Mouse (Mus musculus) splenic B cell, adult 2 months (primary cell): ENCODE measurements at regions not wholly inside any gene's neighbourhood (a gene's known extent, or its start where the extent isn't known, plus 50 kb on each side); places are given as distances from the start of the nearest gene placed in this dataset.

Experiments
- DNase-seq: peaks from one replicate; pipeline ENCODE4 v3.0.0-alpha.2; 2011; ENCODE audit warnings: low read depth, low spot score
- H3K27me3 ChIP-seq: 2 replicates; pipeline ENCODE4 v1.6.1; 2012; ENCODE audit warnings: mild to moderate bottlenecking, low read length, moderate library complexity, mixed read lengths; ENCODE audit not compliant: control insufficient read depth, poor library complexity, insufficient read depth, severe bottlenecking
- H3K36me3 ChIP-seq: 2 replicates; pipeline ENCODE4 v1.6.1; 2012; ENCODE audit warnings: mild to moderate bottlenecking, low read length, moderate library complexity, mixed read lengths; ENCODE audit not compliant: control insufficient read depth, poor library complexity, insufficient read depth, severe bottlenecking

DNA sequence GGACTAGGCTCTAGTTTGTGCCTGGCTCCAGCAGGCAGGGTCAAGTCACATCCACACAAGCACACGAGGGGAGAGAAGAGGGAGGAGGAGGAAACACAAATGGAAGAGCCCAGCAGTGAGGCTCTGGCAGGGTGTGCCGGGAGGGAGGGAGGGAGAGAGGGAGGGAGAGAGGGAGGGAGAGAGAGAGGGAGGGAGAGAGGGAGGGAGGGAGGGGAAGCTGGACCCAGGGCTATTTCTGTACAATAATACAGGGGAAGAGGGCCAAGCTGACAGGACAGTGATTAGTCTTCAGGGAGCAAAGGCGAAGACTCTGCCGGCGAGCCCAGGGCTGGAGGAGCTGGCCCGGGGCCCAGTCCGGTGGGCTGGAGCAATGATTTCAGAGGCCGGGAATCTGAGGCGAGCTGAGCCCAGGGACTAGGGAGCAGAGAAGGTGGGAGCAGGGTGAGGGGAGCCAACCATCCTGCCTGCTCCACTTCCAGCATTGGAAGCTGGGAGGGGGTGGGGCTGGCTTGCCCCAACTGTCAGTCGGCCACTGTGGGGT, 155.6 kb downstream of the Efnb1 start:
- no peak for DNase-seq
- H3K27me3 ChIP-seq, result no peaks in the 10 kb centered on the region

DNA sequence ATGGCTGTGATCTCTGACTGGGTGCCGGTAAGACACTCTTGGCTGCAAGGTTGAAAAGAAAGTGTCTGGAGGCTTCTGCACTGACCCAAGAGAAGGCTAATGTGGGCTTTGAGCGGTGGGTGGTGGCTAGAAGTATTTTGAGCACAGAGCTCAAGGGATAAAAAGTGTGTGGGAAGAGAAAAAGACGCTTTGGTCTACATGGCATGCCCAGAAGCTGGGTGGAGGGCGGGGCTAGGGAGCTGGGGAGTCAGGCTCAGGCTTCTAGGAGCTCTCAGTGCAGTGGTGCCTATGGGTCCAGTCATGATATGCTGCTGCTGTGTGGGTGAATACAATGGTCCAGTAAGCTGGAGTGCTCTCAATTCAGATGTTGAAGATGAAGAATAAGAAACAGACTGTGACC, 152.1 kb downstream of the Efnb1 start:
- H3K27me3 ChIP-seq, result no peaks in the 10 kb centered on the region
- no peaks in the 10 kb centered on the region for H3K36me3 ChIP-seq
- no peak for DNase-seq

More for the DNA sequence above, 155.6 kb downstream of the Efnb1 start:
- no peaks in the 10 kb centered on the region for H3K36me3 ChIP-seq

DNA sequence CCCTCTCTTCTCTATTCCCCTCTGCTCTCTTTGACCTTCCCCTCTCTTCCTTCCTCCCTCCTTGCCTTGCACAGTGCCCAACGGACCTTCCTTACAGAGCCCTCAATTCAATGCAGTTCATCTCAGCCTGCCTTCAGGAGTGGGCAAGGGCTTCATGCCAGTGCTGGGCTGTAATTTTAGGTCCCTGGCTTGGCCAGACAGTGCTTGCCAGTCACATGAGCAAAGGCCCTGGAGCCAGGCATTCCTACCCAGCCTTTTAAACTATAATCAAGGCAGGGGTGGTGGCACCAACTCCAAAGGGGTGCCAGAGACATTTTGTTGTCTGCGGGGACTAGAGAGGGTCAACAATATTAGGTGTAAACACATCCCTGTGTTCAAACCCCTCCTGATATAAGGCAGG, 150.9 kb downstream of the Efnb1 start:
- no peak for DNase-seq
- no peaks in the 10 kb centered on the region for H3K27me3 ChIP-seq
- H3K36me3 ChIP-seq, result no peaks in the 10 kb centered on the region

DNA sequence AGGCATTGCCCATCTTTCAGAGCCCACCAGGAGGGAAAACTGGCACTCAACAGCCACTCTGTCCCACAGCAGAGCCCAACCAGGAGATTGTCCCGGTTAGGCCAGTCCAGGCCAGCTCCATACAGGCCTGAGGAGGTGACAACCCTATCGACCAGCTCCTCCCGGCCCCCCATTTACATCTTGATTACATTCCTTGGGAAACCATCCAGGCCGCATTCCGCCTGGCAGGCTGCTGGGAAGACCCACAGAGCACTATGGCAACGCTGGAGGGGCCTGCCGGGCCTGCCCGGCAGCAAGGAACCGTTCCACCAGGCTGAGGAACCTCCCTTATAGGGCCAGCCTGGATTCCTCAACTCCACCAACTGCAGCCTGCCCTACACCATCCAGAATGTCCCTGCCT, 149.7 kb downstream of the Efnb1 start:
- Histone ChIP-seq H3K27me3 (no peaks in the 10 kb centered on the region), H3K36me3 (no peaks in the 10 kb centered on the region)
- DNase-seq, result no peak

DNA sequence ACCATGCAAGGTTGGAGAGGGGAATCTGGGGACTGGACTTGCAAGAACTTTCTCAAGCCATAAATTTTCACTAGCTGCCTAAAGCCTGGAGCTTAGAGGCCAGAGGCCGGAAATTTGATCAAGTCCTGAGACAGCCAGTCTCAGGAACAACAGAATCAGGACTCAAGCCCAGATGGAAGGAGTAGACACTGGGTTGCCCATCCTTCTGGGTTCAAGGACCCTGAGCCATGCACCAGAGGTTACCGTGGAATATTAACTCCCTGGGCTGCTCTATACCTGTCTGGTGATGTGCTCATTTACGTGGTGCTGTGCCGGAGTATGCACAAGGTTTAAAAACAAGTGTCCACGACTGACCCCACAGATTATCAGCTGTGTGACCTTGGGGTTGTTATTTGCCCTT, 145.1 kb downstream of the Efnb1 start:
- no peaks in the 10 kb centered on the region for H3K27me3 ChIP-seq
- H3K36me3 ChIP-seq, result no peaks in the 10 kb centered on the region
- DNase-seq, result no peak

DNA sequence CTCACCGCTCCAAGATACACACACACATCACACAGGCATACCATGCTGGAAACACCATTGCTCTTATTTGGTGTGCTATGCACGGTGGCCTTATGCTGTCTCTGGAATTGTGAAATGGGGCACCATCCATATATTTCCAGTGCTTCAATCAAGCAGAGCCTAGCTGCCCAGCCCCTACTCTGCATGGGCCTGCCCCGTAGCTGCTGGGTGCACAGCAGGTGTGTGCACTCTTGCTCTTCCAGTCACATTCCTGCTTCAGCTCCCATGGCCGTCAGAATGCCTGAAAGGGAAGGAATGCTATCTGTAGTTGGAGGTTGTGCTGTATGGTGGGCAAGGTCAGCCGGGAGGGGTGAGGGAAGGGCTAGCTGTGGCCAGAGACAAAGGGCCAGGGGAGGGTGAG, 144.6 kb downstream of the Efnb1 start:
- H3K27me3 ChIP-seq, result no peaks in the 10 kb centered on the region
- no peak for DNase-seq
- no peaks in the 10 kb centered on the region for H3K36me3 ChIP-seq

DNA sequence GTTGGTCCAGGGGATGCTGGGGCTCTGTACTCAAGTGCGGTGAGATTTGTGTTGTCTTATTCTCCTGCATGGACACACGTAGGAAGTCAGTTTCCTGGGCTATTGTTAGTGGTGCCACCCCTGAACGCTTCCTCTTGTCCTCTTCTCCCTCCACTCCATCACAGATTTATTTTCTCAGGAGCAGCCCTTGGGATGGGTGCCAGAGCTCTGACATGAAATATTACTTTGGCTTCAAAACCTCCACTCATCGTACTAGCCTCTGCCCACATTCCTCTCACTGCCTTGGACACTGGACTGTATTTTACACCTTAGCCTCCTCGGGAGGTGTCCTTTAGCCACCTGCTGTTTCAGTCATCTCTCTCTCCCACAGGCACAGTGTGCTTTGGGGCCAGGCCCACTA, 139.6 kb downstream of the Efnb1 start:
- no peak for DNase-seq
- no peaks in the 10 kb centered on the region for H3K36me3 ChIP-seq
- no peaks in the 10 kb centered on the region for H3K27me3 ChIP-seq

DNA sequence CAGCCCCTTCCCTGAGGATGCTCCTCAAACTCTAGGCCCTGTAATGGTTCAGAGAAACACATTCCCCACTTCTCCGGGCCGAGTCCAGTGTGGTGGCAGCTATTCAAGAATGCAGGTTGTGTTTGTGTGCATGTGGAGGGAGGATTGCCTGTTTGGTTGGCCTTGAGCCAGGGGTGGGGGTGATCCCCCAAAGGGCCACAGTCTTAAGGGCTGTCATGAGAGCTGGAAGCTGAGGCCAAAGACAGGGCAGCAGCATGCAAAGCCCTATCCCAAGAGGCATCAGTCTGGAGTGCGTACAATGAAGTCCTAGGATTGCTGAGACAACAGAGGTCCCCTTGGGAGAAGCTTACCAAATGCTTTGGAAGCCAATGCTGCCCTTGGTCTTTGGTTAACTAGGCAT, 136.0 kb downstream of the Efnb1 start:
- DNase-seq, result no peak
- Histone ChIP-seq H3K36me3 (no peaks in the 10 kb centered on the region), H3K27me3 (no peaks in the 10 kb centered on the region)

DNA sequence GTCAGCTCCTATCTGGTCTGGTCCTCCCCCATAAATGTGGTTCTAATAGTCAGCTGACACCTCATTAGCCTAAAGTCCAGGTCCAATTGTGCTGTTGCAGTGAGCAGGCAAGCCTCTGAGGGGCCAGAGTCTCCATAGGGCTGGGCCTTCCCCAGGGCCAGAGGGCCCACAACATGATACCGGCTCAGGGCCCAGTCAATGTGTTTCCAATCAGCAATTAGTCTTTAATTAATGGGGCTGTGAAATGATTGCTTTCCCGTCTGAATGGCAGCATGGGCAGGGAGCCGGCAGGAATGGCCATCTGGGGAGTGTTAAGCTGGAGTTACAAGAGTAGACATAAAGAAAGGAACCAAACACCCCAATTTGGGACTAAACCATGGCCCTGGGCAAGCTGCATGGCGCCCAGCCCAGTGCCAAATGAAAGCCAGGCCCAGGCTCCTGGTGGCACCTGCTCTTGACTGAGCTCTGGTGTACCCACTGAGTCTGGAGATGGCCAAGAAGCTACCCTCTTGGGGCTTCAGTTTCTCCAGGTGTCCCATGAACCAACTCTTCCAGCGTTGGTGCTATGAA, 113.2 kb downstream of the Efnb1 start:
- H3K27me3 ChIP-seq, result no peaks in the 10 kb centered on the region
- DNase-seq, result no peak
- H3K36me3 ChIP-seq, result no peaks in the 10 kb centered on the region

DNA sequence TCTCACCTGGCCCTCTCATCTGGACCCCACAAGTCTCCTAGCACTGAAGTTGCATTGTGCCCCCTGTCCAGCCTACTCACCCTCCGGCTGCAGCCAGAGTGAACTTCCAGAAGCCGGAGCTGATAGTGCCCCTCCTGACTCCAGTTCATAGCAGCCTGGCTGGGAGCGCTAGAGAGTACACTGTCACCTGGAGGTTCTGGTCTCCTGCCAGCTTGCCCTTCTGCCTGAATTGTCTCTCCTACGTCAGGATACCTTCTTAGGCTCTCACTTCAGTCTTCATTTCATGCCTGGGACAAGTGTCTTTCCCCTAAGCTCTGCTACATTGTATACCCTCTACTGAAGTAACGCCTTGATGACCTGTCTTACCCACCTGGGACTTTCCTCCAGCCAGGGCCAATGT, 112.3 kb downstream of the Efnb1 start:
- Histone ChIP-seq H3K36me3 (no peaks in the 10 kb centered on the region), H3K27me3 (no peaks in the 10 kb centered on the region)
- DNase-seq, result no peak

DNA sequence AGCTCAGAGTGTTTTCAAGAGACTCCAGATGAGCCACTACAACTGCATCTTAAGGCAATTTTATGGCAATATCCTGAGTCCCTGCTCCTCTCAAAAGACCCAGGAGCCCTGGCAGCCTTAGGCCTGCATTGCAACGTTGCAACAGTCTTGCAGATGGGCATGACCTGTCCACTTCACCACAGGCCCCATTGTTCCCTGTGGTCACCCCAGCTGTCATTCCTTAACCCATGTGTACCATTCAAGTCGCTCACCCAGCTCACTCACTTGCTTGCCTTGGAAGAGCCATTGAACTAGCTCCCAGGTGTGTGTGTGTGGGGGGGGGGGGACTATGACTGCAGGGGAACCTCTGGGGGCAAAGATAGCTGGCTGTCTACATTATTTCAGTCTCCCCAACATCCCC, 110.8 kb downstream of the Efnb1 start:
- DNase-seq, result no peak
- Histone ChIP-seq H3K27me3 (no peaks in the 10 kb centered on the region), H3K36me3 (no peaks in the 10 kb centered on the region)

DNA sequence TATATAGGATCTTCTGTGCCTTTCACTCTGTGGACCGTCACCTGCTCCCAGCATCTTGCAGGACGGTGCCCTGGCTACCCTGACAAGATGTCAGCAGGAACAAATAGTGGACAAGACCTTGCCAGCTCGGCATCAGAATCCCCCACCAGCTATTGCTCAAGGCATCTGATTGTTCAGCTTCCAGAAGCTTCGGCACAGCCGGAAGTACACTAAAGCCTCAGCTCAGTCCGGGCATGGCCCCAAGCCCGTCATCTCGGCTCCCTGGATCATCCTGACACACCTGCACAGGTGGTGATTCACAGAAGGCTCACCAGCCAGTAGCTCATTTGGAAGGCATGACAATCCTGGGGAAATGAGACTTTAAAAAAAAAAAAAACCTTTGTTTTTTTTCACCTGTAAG, 110.1 kb downstream of the Efnb1 start:
- DNase-seq, result no peak
- Histone ChIP-seq H3K36me3 (no peaks in the 10 kb centered on the region), H3K27me3 (no peaks in the 10 kb centered on the region)

DNA sequence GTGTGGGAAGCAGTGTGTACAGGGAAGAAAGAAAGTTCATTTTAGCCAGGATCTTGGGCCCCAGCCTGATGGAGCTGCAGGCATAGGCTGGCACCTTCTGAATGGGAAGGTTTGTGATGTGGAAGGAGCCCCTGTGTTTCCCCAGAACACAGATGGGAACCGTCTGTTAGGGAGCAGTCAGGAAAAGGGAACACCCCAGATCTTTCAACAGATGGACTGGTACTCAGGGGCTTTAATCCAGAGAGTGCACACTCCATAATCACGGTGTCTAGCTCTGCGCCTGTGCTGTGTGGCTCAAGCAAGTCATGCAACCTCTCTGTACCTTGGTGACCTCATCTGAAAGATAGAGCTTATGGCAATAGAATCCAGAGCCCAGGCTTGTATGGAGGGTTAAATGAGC, 109.6 kb downstream of the Efnb1 start:
- H3K36me3 ChIP-seq, result no peaks in the 10 kb centered on the region
- DNase-seq, result no peak
- H3K27me3 ChIP-seq, result no peaks in the 10 kb centered on the region

DNA sequence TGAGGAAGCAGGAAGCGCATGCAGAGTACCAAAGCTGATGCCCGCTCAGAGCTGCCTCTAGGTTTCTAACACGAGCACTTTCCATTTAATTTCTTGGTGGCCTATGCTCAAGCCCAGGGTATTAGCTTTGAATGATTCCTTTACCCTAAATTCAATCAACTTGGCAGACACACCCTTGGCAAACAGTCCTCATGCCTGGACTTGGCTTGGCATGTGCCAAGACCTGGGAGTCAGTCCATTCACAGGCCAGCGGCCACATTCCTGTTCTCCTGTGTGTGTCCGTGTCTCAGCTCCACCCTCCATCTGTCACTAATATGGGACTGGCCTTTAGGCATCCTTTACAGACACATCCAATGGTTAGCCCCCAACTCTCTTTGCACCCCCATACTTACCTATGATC, 107.3 kb downstream of the Efnb1 start:
- no peaks in the 10 kb centered on the region for H3K36me3 ChIP-seq
- DNase-seq, result no peak
- H3K27me3 ChIP-seq, result no peaks in the 10 kb centered on the region

DNA sequence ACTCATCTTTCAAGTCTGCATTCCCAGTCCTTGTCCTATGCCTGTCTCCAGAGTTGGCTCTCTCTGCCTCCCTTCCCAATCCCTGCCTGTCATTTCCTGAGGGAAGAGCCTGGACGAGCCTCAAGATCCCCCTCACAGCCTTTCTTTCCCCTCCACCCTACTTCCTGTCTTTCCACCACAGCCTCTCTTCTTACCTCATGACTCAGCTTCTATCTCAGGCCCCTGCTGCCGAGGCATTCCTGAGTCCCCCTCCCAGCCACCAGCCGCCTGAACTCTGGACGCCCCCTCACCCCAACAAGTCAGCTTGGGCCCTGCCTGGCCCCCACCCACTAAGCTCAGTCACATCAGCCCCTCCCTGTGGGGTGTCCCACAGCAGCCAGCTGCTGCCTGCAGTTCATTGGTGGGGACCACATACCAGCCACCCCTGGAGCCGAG, 105.8 kb downstream of the Efnb1 start:
- Histone ChIP-seq H3K36me3 (no peaks in the 10 kb centered on the region), H3K27me3 (no peaks in the 10 kb centered on the region)
- DNase-seq, result no peak

DNA sequence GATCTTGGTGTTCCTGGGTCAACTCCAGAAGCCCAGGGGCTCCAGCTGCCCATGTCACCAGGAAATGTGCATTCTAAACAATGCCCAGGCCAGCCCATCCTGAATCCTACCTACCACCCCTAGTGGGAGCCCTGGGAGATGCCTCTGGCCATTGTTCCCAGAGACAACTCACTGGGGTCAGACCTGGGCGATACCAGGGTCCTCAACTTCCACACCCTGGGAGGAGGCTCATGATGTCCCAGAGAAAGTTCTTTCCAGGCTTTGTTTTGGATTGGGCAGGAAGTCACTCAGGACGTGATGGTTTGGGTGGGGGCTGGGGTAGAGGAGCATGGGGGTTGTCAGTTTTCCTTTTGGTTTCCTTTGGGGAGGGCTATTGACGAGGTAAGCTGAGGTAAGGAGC, 97.1 kb downstream of the Efnb1 start:
- no peak for DNase-seq
- Histone ChIP-seq H3K27me3 (no peaks in the 10 kb centered on the region), H3K36me3 (no peaks in the 10 kb centered on the region)
